Mouse (Mus musculus) MEL (cell line): ENCODE results near the gene Rex1bd.

Experiments
- CTCF ChIP-seq, 3 experiments: IDR thresholded peaks in 2 of 3; conservative IDR thresholded peaks in 1 of 3; 2 replicates each; pipeline ENCODE4 v1.5.1; 2011 to 2012; ENCODE audit warnings: low read length in 3 of 3, low read depth in 2 of 3, mild to moderate bottlenecking in 2 of 3, improper control_type of control experiment in 1 of 3, inconsistent platforms in 1 of 3, mixed read lengths in 1 of 3, moderate library complexity in 1 of 3; ENCODE audit not compliant: control insufficient read depth in 1 of 3, insufficient read depth in 1 of 3, poor library complexity in 1 of 3, severe bottlenecking in 1 of 3
- EP300 ChIP-seq, 2 experiments: IDR thresholded peaks; 2 replicates each; pipeline ENCODE4 v1.6.1; 2011; ENCODE audit warnings: improper control_type of control experiment in 2 of 2, low read length in 2 of 2, low read depth in 1 of 2, mild to moderate bottlenecking in 1 of 2
- MAZ ChIP-seq: IDR thresholded peaks from 2 replicates; pipeline ENCODE4 v1.6.1; 2012; ENCODE audit warnings: low read depth, mild to moderate bottlenecking, inconsistent platforms, low read length, improper control_type of control experiment
- POLR2A ChIP-seq, 2 experiments: IDR thresholded peaks; 2 replicates each; pipeline ENCODE4 v1.6.1; 2011 to 2012; ENCODE audit warnings: low read length in 2 of 2, mild to moderate bottlenecking in 2 of 2, control low read depth in 1 of 2, improper control_type of control experiment in 1 of 2, low read depth in 1 of 2, moderate library complexity in 1 of 2; ENCODE audit not compliant: control insufficient read depth in 1 of 2, insufficient read depth in 1 of 2, poor library complexity in 1 of 2
- UBTF ChIP-seq: IDR thresholded peaks from 2 replicates; pipeline ENCODE4 v1.6.1; 2012; ENCODE audit warnings: low read depth, mild to moderate bottlenecking, inconsistent platforms, low read length, improper control_type of control experiment, moderate library complexity, borderline replicate concordance; ENCODE audit not compliant: insufficient read depth
- USF1 ChIP-seq: IDR thresholded peaks from 2 replicates; pipeline ENCODE4 v1.6.1; 2014; ENCODE audit warnings: low read depth, mild to moderate bottlenecking, inconsistent platforms, low read length, improper control_type of control experiment, moderate library complexity
- ZKSCAN1 ChIP-seq: IDR thresholded peaks from 2 replicates; pipeline ENCODE4 v1.6.1; 2012; ENCODE audit warnings: low read depth, mild to moderate bottlenecking, inconsistent platforms, low read length, improper control_type of control experiment, moderate library complexity

- no peak for TF ChIP-seq UBTF
- no peak for TF ChIP-seq CTCF (IDR thresholded peaks at IDR 0.05 in 2 of 3, conservative IDR thresholded peaks at IDR 0.05 in 1 of 3; ENCODE audit: control insufficient read depth in 1 of 3, insufficient read depth in 1 of 3, low read depth in 2 of 3, low read length in 3 of 3, poor library complexity in 1 of 3, severe bottlenecking in 1 of 3)
- no peak for TF ChIP-seq MAZ
- no peak for TF ChIP-seq POLR2A (IDR thresholded peaks at IDR 0.05; ENCODE audit: control insufficient read depth in 1 of 2, insufficient read depth in 1 of 2, low read depth in 1 of 2, low read length in 2 of 2, poor library complexity in 1 of 2)
- no peak for TF ChIP-seq USF1
- TF ChIP-seq ZKSCAN1, result no peak
- TF ChIP-seq EP300 (IDR thresholded peaks at IDR 0.05; ENCODE audit: low read depth in 1 of 2, low read length in 2 of 2), result no peak
Observed at GRCm38 (mm10) chr8:70468733-70469132, 37.8 kb downstream of the Rex1bd start.
